Mouse (Mus musculus): Measurements from ENCODE around the gene 0610037L13Rik. TPM values are rescaled to one million over a fixed set of nuclear protein-coding genes. Genes with fewer than 3 reads are reported as not detected.

Gene 0610037L13Rik
- polyA plus RNA-seq, 1 experiment from 2014 or later: 106 TPM

Other genes starting within 250 kb of the 0610037L13Rik start
- gene Dmrtb1, start 205.6 kb upstream of the 0610037L13Rik start, polyA plus RNA-seq (2015; fragmentation: Nextera tagmentation; extraction: Ambion mirVana): not detected in 2 replicates
- 3.4 and 4.2 TPM in 2 replicates for gene Lrp8, start 87.6 kb upstream of the 0610037L13Rik start, polyA plus RNA-seq (2015; fragmentation: Nextera tagmentation; extraction: Ambion mirVana)
- 160 and 194 TPM in 2 replicates for gene Magoh, start 10.1 kb upstream of the 0610037L13Rik start, polyA plus RNA-seq (2015; fragmentation: Nextera tagmentation; extraction: Ambion mirVana)
- 106 TPM in 2 replicates for gene Cpt2, start 33.8 kb downstream of the 0610037L13Rik start, polyA plus RNA-seq (2015; fragmentation: Nextera tagmentation; extraction: Ambion mirVana)
- gene Slc1a7, start 78.5 kb downstream of the 0610037L13Rik start, polyA plus RNA-seq (2015; fragmentation: Nextera tagmentation; extraction: Ambion mirVana): 0.11 and 0.15 TPM in 2 replicates
- 0.95 and 1.1 TPM in 2 replicates for gene Podn, start 206.6 kb downstream of the 0610037L13Rik start, polyA plus RNA-seq (2015; fragmentation: Nextera tagmentation; extraction: Ambion mirVana)